Mouse (Mus musculus): Measurements from ENCODE around the gene Avp. TPM values are rescaled to one million over a fixed set of nuclear protein-coding genes. Genes with fewer than 3 reads are reported as not detected.
A peak's percentile ranks its signal among the peaks of the same experiment; 100 is the strongest.

Avp gene
- total RNA-seq, 2 experiments from 2014 or later: 0.83 to 1.5 TPM

DNA sequence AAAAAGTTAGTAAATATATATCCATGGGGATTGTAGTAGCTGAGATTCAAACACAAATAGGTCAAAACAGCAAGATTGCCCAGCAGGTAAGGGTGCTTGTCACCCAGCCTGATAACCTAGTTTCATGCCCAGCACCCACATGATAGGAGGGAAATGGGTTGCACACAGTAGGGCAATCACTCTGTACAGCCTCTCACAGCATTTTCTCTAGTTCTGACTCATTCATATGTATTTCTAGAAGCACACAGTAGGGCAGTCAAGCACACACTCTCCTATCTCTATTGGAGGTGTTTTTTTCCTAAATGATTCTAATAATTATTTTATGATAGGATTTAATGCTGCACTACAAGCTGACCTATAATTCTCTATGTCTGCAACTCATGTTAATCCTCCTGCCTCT lies 12.4 kb downstream of the Avp start:
- no peak for DNase-seq

DNA sequence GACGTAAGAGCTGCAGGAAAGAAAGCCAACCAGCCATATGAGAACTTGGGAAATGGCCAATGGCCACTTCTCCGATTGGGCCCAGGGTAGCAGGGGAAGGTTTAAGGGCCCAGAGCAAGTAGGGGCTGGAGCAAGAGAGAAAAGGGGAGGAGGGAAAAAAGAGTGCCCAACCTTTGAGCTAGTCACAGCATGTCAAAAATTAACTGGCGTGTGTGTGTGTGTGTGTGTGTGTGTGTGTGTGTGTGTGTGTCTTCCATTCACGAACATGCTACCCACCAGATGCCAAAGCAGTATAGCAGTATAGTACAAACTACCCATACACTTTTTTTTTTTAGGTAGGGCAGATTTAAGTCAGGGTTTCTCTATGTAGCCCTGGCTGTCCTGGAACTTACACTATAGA lies 13.4 kb downstream of the Avp start:
- no peak for DNase-seq

DNA sequence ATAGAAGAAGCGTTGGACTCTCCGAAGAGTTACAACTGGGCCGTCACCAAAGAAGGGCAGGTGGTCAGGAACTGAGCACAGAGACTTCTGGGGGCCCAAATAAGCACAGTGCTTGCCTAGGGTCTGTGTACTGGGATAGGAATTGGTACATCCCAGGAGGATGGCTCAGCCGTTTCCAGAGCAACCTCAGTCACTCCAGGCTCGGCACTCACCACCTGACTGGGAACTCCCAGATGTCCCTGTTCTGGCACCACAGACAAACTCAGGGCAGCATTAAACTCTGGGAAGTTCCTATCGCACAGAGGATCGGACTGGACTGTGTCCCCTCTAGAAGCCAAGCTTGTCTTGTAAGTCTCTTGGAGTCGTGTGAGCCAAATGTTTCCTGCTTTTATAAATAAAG lies 17.4 kb downstream of the Avp start:
- DNase-seq: no peak

DNA sequence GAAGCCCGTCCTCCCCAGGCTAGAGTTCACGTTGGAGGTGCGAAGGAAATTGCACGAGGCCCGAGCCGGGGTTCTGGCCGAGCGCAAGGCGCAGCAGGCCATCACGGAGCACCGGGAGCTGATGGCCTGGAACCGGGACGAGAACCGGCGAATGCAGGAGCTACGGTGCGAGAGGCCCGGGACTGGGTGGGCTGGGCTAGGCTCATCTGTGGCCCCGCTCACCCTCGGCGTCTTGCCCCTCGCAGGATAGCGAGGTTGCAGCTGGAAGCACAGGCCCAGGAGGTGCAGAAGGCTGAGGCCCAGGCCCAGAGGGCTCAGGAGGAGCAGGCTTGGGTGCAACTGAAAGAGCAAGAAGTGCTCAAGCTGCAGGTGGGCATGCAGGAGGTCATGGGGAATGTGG lies 18.3 kb downstream of the Avp start:
- no peak for DNase-seq

DNA sequence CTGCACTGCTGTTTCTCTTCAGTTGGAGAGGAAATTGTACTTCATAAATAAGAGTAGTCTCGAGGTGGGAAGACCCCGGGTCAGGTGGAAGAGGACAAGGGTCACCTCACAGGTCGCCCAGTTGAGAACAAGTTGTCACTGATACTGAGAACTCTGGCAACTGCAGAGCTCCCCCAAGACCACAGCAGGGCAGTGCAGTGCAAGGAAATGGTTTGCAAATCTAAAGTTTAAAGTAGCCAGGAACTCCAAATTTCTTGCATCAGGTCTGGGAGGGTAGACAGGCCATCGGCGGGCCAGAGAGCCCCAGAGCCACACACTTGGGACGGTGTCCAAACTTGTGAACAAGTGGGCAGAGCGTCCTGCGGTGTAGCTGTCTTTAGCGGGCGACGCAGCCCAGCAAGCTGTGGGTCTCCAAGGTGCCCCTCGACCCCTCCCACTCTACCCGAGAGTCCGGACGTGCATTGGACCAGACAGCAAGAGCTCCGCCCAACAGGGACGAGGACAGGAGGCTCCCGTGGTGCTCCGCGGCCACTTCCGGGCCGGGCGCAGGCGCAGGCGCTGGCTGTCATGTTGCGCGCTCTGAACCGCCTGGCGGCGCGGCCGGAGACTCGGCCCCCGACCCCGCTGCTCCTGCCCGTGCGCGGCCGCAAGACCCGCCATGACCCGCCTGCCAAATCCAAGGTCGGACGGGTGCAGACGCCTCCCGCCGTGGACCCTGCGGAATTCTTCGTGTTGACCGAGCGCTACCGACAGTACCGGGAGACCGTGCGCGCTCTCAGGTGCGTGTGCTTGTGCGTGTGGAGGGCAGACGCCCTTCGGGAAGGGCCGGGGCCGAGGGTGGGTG lies 18.9 kb downstream of the Avp start, which contains the start of gene Mrps26:
Mrps26 (plus strand) TSS at position 531 of the 844 bp plus-strand sequence.
- peak; percentile 93 for DNase-seq

DNA sequence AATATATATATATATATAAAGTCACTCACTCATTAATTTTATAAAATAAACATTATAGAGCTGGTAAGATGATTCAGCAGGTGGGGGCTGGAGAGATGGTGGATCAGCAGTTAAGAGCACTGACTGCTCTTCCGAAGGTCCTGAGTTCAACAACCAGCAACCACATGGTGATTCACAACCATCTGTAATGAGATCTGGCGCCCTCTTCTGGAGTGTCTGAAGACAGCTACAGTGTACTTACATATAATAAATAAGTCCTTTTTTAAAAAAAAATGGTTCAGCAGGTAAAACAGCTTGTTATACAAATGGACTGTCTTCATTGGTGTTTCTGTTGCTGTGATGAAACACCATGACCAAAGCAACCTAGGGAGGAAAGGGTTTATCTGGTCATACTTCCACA lies 24.3 kb downstream of the Avp start:
- no peak for DNase-seq

DNA sequence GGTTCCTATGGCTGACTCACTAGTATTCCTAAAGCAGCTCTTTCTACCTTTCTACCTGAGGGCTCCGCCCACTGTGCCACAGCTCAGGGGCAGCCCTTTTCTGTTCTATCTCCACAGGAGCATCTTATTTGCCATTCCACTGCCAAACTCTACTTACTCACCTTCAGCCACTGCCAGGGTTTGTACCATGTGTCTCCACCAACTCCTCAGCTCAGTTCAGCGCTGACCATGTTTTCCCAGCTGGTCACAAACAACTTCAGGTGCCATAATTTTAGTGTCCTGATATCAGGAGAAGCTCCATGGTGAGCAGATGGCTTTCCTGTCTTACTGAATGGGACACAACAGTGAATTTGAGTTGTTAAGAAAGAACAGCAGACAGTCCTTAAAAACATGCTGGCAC lies 24.9 kb downstream of the Avp start:
- DNase-seq: no peak

DNA sequence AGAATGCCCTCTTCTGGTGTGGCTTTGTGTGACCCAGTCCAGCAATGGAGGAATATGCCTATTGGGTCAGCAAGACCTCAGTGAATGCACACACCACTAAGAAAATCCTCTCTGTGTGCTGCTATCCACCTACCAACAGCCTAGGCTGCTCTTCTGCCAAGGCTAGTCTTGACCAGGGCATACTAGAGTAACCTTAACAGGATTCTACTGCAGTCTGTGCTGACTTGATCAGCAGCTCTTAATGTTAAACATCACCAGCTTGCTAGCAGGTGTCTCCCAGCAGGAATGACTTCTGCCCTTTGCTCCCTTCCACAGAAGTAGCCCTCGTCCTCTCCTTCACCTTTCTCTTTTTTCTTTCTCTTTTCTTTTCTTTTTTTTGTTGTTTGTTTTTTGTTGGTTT lies 26.1 kb downstream of the Avp start:
- no peak for DNase-seq

DNA sequence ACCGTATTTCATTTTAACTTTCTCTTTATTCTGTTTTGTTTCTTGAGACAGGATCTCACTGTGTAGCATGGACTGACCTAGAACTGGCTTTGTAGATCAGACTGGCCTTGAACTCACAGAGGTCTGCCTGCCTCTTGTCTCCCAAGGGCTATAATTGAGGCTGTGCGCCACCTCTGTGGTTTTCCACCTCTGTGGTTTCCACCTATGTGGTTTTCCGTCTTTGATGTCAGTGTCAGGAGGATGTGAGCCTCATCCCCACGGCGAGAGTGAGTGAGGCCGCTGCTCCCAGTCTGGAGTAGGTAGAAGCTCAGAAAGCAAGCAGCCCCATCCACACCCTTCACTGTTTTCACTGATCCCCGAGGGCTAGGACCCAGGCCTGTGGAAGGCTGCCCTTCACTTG lies 27.5 kb downstream of the Avp start:
- no peak for DNase-seq

DNA sequence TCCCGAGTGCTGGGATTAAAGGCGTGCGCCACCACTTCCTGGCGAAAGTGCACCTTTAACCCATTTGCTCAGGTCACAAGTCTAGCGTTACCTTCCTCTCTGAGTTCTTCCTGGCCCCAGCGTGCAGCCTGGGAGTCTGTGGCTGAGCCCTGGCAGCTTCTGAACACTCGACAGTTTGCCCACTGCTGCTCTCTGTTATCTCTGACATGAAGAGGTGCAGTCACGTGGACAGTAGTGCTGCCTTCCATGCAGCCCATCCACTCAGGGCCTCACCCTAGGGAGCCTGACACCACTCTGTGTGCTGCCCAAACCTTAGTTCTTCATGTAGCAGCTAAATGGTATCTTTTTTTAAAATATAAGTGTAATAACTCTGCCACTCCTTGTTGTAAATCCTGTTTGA lies 35.4 kb downstream of the Avp start:
- no peak for DNase-seq

DNA sequence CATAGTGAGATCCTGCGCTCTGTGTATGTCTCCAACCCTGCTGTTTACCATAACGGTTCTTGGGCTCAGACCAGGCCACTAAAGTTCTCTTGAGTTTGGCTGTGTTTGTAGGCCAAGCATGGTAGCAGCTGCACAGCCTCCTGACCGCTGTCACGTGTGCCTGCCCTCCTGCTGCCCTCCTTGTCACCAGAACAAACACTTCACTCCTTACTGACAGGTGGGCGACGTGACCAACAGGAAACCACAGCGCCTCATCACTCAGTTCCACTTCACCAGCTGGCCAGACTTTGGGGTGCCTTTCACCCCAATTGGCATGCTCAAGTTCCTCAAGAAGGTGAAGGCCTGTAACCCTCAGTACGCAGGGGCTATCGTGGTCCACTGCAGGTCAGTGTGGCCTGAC lies 42.1 kb downstream of the Avp start:
- no peak for DNase-seq

DNA sequence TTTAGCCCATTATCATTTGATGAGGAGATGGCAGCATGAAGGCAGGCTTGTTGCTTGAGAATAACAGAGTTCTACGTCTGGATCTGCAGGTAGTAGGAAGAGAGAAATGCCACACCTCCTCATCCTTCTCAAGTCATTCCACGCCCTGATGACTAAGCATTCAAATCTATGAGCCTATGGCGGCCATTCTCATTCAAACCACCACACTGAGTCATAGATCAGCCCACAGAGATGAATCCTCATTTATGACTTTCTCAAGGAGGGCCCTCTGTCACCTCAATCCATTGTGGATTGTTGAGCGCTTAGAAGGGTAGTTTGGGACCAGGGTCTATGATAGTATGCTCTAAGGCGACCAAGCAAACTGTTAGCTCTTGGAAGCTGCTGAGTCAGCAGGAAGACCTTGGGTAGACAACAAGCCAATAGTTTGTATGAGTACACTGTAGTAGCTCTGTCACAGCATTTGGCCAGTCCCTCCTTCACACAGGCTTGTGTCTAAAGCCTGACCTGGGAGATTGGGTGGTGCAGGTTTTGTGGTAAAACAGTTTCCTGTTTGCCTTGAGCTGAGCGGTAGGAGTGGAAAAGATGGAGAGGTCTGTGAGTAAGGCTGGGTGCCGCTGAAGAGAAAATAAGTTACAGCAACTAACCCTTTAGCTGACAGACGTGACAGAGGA lies 43.3 kb downstream of the Avp start:
- no peak for DNase-seq

DNA sequence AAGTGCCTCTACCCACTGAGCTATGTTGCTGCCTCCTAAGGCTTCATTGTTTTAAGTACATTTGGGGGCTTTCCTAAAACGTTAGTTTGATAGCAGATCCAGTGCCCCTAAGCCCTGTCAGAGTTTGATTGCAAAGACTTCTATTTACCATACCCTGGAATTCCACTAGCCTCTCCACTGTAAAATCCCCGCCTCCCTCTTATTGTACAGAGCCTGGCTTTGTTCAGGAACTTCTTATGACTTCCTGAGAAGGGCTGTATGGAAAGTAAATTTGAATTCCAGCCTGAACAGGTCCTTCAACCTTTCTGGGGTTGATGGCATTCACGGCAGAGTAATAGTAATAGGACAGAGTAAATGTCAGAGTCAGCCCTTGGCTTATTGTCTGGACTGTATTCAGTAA lies 45.5 kb downstream of the Avp start:
- no peak for DNase-seq

DNA sequence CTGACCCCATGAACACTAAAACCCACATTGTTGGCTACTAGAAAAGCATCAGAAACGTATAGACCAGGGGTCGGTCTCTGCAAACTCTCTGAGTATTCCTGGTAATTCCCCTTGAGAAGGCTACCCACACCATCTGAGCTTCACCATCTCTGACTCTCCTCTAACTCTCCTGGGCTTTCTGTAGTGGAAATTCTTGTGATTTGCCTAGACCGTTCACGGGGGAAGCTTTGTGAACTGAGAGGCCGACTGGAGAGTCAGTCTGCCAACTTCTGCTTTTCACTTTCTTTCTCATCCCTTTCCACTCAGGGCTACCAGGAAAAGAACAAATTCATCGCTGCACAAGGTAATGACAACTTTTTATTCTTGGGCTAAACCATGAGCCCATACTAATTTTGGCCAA lies 47.3 kb downstream of the Avp start:
- DNase-seq: no peak

DNA sequence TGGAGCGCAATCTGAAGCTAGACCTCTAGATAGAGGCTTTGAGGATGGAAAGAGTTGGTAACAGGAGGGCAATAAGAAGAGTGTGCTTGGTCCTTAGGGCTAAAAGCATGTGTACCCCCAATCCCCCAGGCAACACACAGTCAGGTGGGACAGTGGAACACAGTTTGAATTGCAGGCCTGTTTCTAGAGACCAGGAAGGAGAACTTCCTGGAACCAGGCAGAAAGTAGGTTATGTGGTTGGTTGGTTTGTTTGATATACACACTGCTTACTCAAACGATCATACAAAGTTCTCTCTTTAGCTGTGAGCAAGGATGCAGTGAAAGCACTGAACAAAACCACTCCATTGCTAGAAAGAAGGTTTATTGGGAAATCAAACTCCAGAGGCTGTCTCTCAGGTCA lies 50.2 kb downstream of the Avp start:
- no peak for DNase-seq

Small RNA genes lying within 50 kb of the gene (microRNA-seq; reads per million reads assigned to microRNA genes)
- gene Gm23876: 0 reads per million in 2 experiments

Other genes starting within 250 kb of the Avp start
- gene Cpxm1, start 185.0 kb downstream of the Avp start, total RNA-seq (2021): 10 to 100 TPM in 1 of 2 experiments, 1 to 10 TPM in 1; 9.6 to 10.9 TPM
- gene Gm28372, start 177.3 kb downstream of the Avp start, total RNA-seq (2021): not detected
- not detected for gene 1700020A23Rik, start 177.3 kb downstream of the Avp start, total RNA-seq (2021)
- not detected for gene Tmem239, start 176.1 kb downstream of the Avp start, total RNA-seq (2021)
- 10 to 100 TPM; 39.0 to 45.3 TPM for gene Vps16, start 158.2 kb downstream of the Avp start, total RNA-seq (2021)
- 1 to 10 TPM; 5.6 to 6.2 TPM for gene Pced1a, start 157.9 kb downstream of the Avp start, total RNA-seq (2021)
- gene Ptpra, start 132.3 kb downstream of the Avp start, total RNA-seq (2021): 10 to 100 TPM; 78.9 to 86.4 TPM
- 10 to 100 TPM; 78.0 to 86.6 TPM for gene Mrps26, start 18.8 kb downstream of the Avp start, total RNA-seq (2021)
- gene Oxt, start 6.4 kb downstream of the Avp start, total RNA-seq (2021): not detected
- gene Fastkd5, start 47.5 kb upstream of the Avp start, total RNA-seq (2021): 1 to 10 TPM; 8.1 to 9.2 TPM
- gene Ubox5, start 47.5 kb upstream of the Avp start, total RNA-seq (2021): 1 to 10 TPM; 5.5 TPM
- 1 to 10 TPM; 4.3 to 5.0 TPM for gene Lzts3, start 60.2 kb upstream of the Avp start, total RNA-seq (2021)
- 10 to 100 TPM; 57.7 to 58.9 TPM for gene Ddrgk1, start 82.1 kb upstream of the Avp start, total RNA-seq (2021)
- 10 to 100 TPM; 32.7 to 35.2 TPM for gene Itpa, start 85.1 kb upstream of the Avp start, total RNA-seq (2021)
- gene Slc4a11, start 115.0 kb upstream of the Avp start, total RNA-seq (2021): under 1 TPM; 0.12 to 0.16 TPM

Measured in heart, postnatal 4 days (tissue).